8 mouse cellular contexts compared by ENCODE assay signal in the genomic region with DNA sequence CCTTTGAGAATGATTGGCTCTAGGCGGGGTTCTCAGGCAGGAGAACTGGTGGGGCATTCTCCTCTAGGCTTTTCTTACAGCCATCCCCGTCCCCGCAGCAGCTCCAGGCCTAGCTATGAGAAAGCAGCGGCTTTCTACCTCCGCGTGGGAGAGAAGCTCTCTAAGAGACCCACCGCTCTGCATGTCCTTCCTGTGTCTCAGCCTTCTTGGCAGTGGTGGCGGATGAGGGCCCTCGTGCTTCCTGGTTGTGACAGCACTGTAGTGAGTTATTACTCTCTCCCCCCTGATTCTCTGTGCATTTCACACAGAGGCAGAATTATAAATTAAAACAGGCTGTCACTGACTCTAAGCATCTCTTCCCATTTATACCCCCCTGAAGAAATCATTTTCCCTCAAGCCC.
DNase-seq lines count a peak whose midpoint lies in the region; ATAC-seq lines count a peak whose summit lies in the region.

No protein-coding gene starts in this region.

- H3K4me1 ChIP-seq in forebrain, embryonic 16.5 days (replicated peaks; ENCODE audit: control insufficient read depth, insufficient read depth, low read length), result peaks cover 1% of the 10 kb centered on the region
- H3K4me1 ChIP-seq in forebrain, embryonic 13.5 days, result peaks cover 12% of the 10 kb centered on the region
- no peaks in the 10 kb centered on the region for H3K4me1 ChIP-seq in liver, embryonic 12.5 days

- no peaks in the 10 kb centered on the region for H3K27me3 ChIP-seq in forebrain, embryonic 16.5 days (replicated peaks; ENCODE audit: control insufficient read depth, insufficient read depth, low read length)
- H3K27me3 ChIP-seq in forebrain, embryonic 13.5 days, result no peaks in the 10 kb centered on the region
- H3K27me3 ChIP-seq in liver, embryonic 12.5 days (replicated peaks), result no peaks in the 10 kb centered on the region

- peak; percentile 34 for ATAC-seq in forebrain, embryonic 16.5 days
- ATAC-seq in forebrain, embryonic 13.5 days, result no peak
- peak; percentile 65 for ATAC-seq in CD4-positive, CD25-positive, alpha-beta regulatory T cell, adult 4 months
- peak; percentile 86 to 91 for ATAC-seq in hematopoietic stem cell, adult 5-6 weeks (replicated peaks in 1 of 2; ENCODE audit: insufficient read depth in 1 of 2, low FRiP score in 2 of 2, low TSS enrichment in 1 of 2, low read depth in 1 of 2, poor library complexity in 2 of 2, severe bottlenecking in 2 of 2)
- ATAC-seq in liver, embryonic 12.5 days, result no peak

- no peak for DNase-seq in ovary, postnatal 14 days (ENCODE audit: low spot score)
- no peak for DNase-seq in layer of hippocampus, postnatal 36 days
- DNase-seq in cerebellum, postnatal 25 days, result no peak

- WGBS in forebrain, embryonic 16.5 days, result 58% methylated on average over 9 of the region's 9 CpGs
- 63% methylated on average over 9 of the region's 9 CpGs for WGBS in forebrain, embryonic 13.5 days
- WGBS in liver, embryonic 12.5 days (ENCODE audit: insufficient replicate concordance), result 22% methylated on average over 9 of the region's 9 CpGs

- no peaks in the 10 kb centered on the region for H3K36me3 ChIP-seq in forebrain, embryonic 16.5 days (ENCODE audit: control insufficient read depth, insufficient read depth)
- no peaks in the 10 kb centered on the region for H3K36me3 ChIP-seq in forebrain, embryonic 13.5 days (ENCODE audit: poor library complexity, severe bottlenecking)
- H3K36me3 ChIP-seq in liver, embryonic 12.5 days, result no peaks in the 10 kb centered on the region

- H3K9me3 ChIP-seq in forebrain, embryonic 16.5 days (ENCODE audit: control insufficient read depth, low read length), result no peaks in the 10 kb centered on the region
- no peaks in the 10 kb centered on the region for H3K9me3 ChIP-seq in forebrain, embryonic 13.5 days (replicated peaks)
- no peaks in the 10 kb centered on the region for H3K9me3 ChIP-seq in liver, embryonic 12.5 days (replicated peaks)

- H3K4me3 ChIP-seq in forebrain, embryonic 16.5 days (replicated peaks; ENCODE audit: low read length), result no peak overlapping the region
- H3K4me3 ChIP-seq in forebrain, embryonic 13.5 days, result no peak overlapping the region
- no peak overlapping the region for H3K4me3 ChIP-seq in liver, embryonic 12.5 days

- H3K27ac ChIP-seq in forebrain, embryonic 16.5 days (ENCODE audit: low read length), result no peak overlapping the region
- no peak overlapping the region for H3K27ac ChIP-seq in forebrain, embryonic 13.5 days
- no peak overlapping the region for H3K27ac ChIP-seq in liver, embryonic 12.5 days

- H3K4me2 ChIP-seq in forebrain, embryonic 16.5 days (ENCODE audit: low read length), result no peak overlapping the region
- no peak overlapping the region for H3K4me2 ChIP-seq in forebrain, embryonic 13.5 days
- H3K4me2 ChIP-seq in liver, embryonic 12.5 days, result 0 out of 2 replicates have a peak overlapping the region, but pooled peaks have one; percentile 25

- H3K9ac ChIP-seq in forebrain, embryonic 16.5 days (replicated peaks; ENCODE audit: low read depth, low read length), result no peak overlapping the region
- H3K9ac ChIP-seq in forebrain, embryonic 13.5 days, result no peak overlapping the region
- H3K9ac ChIP-seq in liver, embryonic 12.5 days, result no peak overlapping the region

Comparison
In these comparisons a context has a peak if more than half of its experiments do, and no peak if none do; other contexts are left out.
1. ATAC-seq: peak in forebrain, embryonic 16.5 days (single experiment), CD4-positive, CD25-positive, alpha-beta regulatory T cell, adult 4 months (single experiment) and hematopoietic stem cell, adult 5-6 weeks (2 of 2); none in forebrain, embryonic 13.5 days (single experiment) and liver, embryonic 12.5 days (single experiment).